17 mouse cellular contexts compared by ENCODE assay signal in the genomic region with DNA sequence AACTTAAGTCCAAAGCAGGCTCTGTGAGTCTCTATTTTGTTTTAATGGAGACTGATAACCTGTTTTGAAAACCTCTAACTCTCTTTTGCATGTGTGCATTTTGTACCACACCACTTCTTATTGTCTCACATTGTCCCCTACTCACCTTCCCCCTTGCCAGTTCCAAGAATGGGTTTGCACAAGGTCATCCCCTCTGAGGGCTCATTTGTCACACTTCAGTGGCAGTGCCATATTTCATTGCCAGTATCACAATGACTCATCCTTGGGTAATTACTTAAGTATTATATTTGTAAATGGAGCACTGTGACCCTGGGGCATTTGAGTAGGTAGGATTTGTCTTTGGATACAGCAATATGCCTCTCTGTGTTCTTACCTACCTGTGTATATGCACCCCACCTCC.
DNase-seq lines count a peak whose midpoint lies in the region.
"Had no signal": no experiment of that assay in that cellular context is flagged by ENCODE, and none has a peak within 500 bp of the region (broad histone marks: within the 10 kb centered on the region; RNA-seq: fewer than 3 reads in every experiment).

No protein-coding gene starts in this region.

- peak; percentile 3 to 73 for DNase-seq in adrenal gland, adult (ENCODE audit: inconsistent age in 2 of 2, low spot score in 1 of 2)
- DNase-seq in adrenal gland, adult 18-20 months (ENCODE audit: low spot score in 2 of 2) = no peak
- peak; percentile 4 for DNase-seq in embryo, embryonic 9.5 days (ENCODE audit: extremely low spot score)
- DNase-seq in embryo, embryonic 10 days (ENCODE audit: low spot score) = no peak
- peak; percentile 6 for DNase-seq in Muller cell, postnatal 12 days (ENCODE audit: inconsistent ontology term)
- peak; percentile 14 to 28 for DNase-seq in adrenal gland, postnatal 36 days
- DNase-seq in layer of hippocampus, adult 18-20 months (ENCODE audit: low spot score in 2 of 2) = no peak
- DNase-seq: cerebellum, adult 18-20 months; cerebellum, adult 9-10 months; cerebellum, postnatal 25 days; embryo, embryonic 11 days; gastrocnemius, postnatal 10 days; gastrocnemius, postnatal 36 days; heart, adult 2 months; heart, postnatal 14 days; heart, postnatal 4 days; kidney, adult 11 months had no signal

Comparison
In these comparisons a context has a peak if more than half of its experiments do, and no peak if none do; other contexts are left out.
1. DNase-seq: peak in adrenal gland, adult (2 of 2), embryo, embryonic 9.5 days (single experiment), Muller cell, postnatal 12 days (single experiment) and adrenal gland, postnatal 36 days (2 of 2); none in adrenal gland, adult 18-20 months (0 of 2), embryo, embryonic 10 days (single experiment) and layer of hippocampus, adult 18-20 months (0 of 2).